Mouse (Mus musculus): ENCODE data around the gene Megf11. TPM values are rescaled to one million over a fixed set of nuclear protein-coding genes. Genes with fewer than 3 reads are reported as not detected.

Gene Megf11
- polyA plus RNA-seq, 1 experiment from 2014 or later = 1.0 TPM

DNA sequence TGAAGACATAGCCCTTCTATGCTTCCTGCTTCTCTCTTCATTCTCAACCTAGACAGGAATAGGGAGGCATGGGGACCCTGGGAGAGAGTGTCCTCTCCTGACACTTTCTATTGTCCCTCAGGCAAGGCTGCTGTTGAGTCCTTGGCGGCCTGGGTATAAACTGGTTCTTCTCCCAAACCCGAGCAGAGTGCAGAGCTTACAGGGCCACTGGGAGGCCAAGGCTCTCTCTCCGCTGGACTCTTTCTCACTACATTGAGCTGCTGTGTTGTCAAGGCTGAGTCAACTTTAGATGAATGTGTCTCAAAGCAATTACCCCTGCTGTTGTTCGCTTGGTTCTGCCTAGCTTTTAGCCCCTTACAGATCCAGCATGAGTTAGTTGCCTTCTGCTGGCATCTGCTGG lies 168.0 kb downstream of the Megf11 start:
- H3K4me3 ChIP-seq = no peak overlapping the region
- 59% methylated on average over 4 of the region's 4 CpGs for WGBS

DNA sequence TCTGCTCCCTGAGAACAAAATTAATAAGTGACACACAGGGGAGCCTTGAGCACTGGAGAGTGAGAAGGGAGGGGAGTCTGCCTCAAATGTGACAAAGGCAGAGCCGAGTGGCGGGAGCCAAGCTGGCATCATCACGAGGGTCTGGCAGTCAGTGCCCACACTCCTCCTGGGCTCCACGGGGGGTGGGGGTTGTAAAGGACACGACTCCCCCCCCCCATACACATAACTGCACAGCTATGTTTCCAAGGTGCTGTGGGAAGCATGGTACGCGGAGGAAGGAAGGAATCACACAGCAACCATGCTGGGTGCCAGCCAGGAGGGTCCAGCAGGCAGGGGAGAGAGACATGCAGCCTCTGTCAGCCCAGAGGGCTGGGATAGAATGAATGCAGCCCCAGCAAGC lies 170.2 kb downstream of the Megf11 start:
- Histone ChIP-seq H3K4me3 (no peak overlapping the region), H3K4me2 (no peak overlapping the region), H3K9me3 (no peaks in the 10 kb centered on the region), H3K9ac (no peak overlapping the region), H3K4me1 (no peaks in the 10 kb centered on the region), H3K27me3 (no peaks in the 10 kb centered on the region), H3K36me3 (no peaks in the 10 kb centered on the region), H3K27ac (no peak overlapping the region)
- 69% methylated on average over 7 of the region's 7 CpGs for WGBS
- ATAC-seq (ENCODE audit: borderline replicate concordance, extremely low read depth, low FRiP score, low TSS enrichment) = no peak

More for the DNA sequence above, 168.0 kb downstream of the Megf11 start:
- no peak for ATAC-seq (ENCODE audit: borderline replicate concordance, extremely low read depth, low FRiP score, low TSS enrichment)
- no peak overlapping the region for H3K4me2 ChIP-seq
- no peaks in the 10 kb centered on the region for H3K36me3 ChIP-seq
- H3K4me1 ChIP-seq = no peaks in the 10 kb centered on the region
- no peak overlapping the region for H3K9ac ChIP-seq
- no peaks in the 10 kb centered on the region for H3K27me3 ChIP-seq
- no peaks in the 10 kb centered on the region for H3K9me3 ChIP-seq
- H3K27ac ChIP-seq = no peak overlapping the region

DNA sequence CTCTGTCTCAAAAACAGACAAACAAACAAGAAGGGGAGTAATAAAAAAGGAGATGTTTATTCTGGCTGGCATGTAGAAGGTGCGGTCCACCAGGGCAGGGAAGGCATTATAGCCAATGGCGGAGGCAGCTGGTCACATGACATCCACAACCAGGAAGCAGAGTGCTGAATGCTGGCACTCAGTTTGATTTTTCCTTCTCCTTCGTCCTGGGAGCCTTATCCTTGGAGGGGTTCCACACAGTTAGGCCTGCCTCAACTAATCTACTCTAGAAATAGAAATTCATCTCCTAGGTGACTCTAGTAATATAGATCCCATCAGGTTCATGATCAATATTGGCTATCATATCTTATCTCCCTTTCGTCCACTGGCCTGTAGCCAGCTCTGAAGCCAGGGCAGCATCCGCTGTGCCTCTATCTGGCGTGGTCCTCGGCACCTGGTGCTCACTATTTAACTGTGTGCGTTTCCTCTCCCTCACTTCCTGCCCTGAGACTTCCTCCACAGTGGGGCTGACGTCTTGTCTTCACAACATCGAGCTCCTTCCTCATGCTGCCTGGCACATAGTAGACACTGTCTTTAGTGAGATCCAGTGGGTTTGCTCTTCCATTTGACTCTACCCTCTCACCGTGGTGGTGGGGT lies 171.8 kb downstream of the Megf11 start:
- no peaks in the 10 kb centered on the region for H3K4me1 ChIP-seq
- no peak overlapping the region for H3K9ac ChIP-seq
- no peak overlapping the region for H3K27ac ChIP-seq
- H3K27me3 ChIP-seq = no peaks in the 10 kb centered on the region
- H3K36me3 ChIP-seq = no peaks in the 10 kb centered on the region
- 57% methylated on average over 11 of the region's 11 CpGs for WGBS
- no peaks in the 10 kb centered on the region for H3K9me3 ChIP-seq
- no peak overlapping the region for H3K4me3 ChIP-seq
- no peak for ATAC-seq (ENCODE audit: borderline replicate concordance, extremely low read depth, low FRiP score, low TSS enrichment)
- no peak overlapping the region for H3K4me2 ChIP-seq

DNA sequence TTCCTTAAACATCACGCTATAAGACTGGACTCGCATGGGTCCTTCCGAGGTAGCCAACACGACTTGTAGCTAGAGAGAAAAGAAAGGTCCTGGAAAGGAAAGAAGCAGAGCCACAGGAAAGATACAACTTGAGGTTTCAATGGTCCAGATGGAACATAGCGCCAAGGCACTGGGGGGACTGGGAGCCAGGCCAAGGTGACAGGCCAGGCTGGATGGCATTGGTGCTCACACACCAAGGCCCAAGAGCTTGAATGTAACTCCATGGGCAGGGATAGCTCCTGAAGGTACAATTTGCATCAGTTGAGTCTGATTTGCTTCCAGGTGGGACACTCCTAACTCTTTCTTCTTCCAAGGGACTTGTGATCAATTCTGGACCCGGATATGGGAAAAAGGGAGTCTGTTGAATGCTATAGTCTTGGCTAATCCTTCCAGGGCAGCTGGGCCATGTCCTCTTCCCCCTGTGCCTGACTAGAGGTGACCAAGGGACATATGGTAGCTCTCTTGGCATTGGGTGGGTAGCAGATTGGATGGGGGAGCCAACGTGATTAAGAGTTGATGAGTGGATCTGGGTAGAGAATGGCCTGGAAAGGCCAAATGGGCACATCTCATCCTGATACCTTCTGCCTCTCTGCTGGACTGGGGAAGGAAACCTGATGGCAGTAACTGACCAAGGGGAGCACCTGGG lies 172.6 kb downstream of the Megf11 start:
- Histone ChIP-seq H3K9ac (no peak overlapping the region), H3K36me3 (no peaks in the 10 kb centered on the region), H3K4me1 (no peaks in the 10 kb centered on the region), H3K4me3 (no peak overlapping the region), H3K9me3 (no peaks in the 10 kb centered on the region), H3K27me3 (no peaks in the 10 kb centered on the region), H3K27ac (no peak overlapping the region), H3K4me2 (no peak overlapping the region)
- 92% methylated on average over 7 of the region's 7 CpGs for WGBS
- ATAC-seq (ENCODE audit: borderline replicate concordance, extremely low read depth, low FRiP score, low TSS enrichment) = no peak

DNA sequence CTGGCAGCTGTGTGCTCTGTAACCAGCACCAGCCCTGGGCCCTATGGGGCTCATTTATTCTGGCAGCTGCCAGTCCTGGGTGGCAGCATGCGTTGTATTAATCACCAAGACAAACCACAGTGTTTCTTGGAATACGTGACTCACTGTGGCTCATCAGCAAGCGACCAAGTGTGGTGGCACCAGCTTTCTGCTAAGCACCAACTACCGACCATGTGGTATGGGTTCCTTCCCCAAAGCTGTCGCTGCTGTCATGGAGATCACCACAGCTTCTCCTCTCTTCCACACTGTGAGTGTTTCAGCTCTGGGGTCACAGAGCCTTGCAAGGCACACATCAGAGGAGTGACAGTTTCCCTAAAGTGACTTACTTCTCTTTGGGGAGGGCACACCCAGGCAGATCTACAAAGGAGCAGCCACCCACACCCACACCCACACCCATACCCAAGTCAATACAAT lies 178.9 kb downstream of the Megf11 start:
- no peaks in the 10 kb centered on the region for H3K27me3 ChIP-seq
- H3K36me3 ChIP-seq = no peaks in the 10 kb centered on the region
- H3K4me3 ChIP-seq = no peak overlapping the region
- H3K9ac ChIP-seq = no peak overlapping the region
- H3K27ac ChIP-seq = no peak overlapping the region
- H3K4me1 ChIP-seq = no peaks in the 10 kb centered on the region; the same call in 1 of the 2 replicates
- H3K4me2 ChIP-seq = no peak overlapping the region
- 75% methylated on average over 5 of the region's 5 CpGs for WGBS
- H3K9me3 ChIP-seq = no peaks in the 10 kb centered on the region
- ATAC-seq (ENCODE audit: borderline replicate concordance, extremely low read depth, low FRiP score, low TSS enrichment) = no peak

DNA sequence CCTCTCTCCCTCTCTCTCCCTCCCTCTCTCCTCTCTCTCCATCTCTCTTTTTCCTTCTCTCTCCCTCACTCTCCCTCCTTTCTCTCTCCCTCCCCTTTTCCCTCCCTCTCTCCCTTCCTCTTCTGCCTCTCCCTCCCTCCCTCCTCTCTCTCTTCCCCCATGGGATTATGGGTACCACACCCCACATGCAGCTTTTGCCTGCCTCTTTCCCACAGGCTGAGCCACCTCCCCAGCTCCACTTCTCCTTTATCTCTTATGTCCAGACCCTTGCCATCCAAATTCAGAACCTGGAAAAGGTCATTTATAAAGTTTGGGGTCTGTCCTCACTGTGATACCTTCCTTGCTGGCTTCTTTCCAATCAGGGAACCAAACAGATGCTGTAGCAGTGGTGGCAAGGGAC lies 180.5 kb downstream of the Megf11 start:
- no peaks in the 10 kb centered on the region for H3K36me3 ChIP-seq
- no peak overlapping the region for H3K9ac ChIP-seq
- ATAC-seq (ENCODE audit: borderline replicate concordance, extremely low read depth, low FRiP score, low TSS enrichment) = no peak
- no peaks in the 10 kb centered on the region; the same call in 1 of the 2 replicates for H3K4me1 ChIP-seq
- no peak overlapping the region for H3K4me2 ChIP-seq
- no peaks in the 10 kb centered on the region for H3K27me3 ChIP-seq
- no peak overlapping the region for H3K27ac ChIP-seq
- H3K4me3 ChIP-seq = no peak overlapping the region
- H3K9me3 ChIP-seq = no peaks in the 10 kb centered on the region

DNA sequence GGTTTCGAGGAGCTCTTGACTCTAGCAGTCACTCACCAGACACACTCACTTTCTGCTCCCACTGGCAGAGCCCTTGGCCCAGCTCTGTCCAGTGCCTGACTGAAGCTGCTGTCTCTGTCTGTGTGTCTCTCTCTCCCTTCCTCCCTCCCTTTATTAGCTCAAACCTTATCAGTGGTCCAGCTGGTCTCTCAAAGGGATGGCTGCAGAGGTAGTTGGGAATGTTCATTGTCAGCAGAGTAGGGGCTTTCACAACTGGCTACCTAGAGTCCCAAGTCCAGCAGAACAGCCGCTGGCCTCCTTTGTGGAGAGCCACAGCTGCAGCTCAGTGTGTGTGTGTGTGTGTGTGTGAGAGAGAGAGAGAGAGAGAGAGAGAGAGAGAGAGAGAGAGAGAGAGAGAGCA lies 180.9 kb downstream of the Megf11 start:
- no peak overlapping the region for H3K27ac ChIP-seq
- no peaks in the 10 kb centered on the region for H3K9me3 ChIP-seq
- WGBS = 37% methylated on average over 2 of the region's 2 CpGs
- no peaks in the 10 kb centered on the region for H3K27me3 ChIP-seq
- no peaks in the 10 kb centered on the region for H3K36me3 ChIP-seq
- no peak overlapping the region for H3K4me2 ChIP-seq
- no peak overlapping the region for H3K9ac ChIP-seq
- no peak overlapping the region for H3K4me3 ChIP-seq
- no peak for ATAC-seq (ENCODE audit: borderline replicate concordance, extremely low read depth, low FRiP score, low TSS enrichment)
- H3K4me1 ChIP-seq = no peaks in the 10 kb centered on the region; the same call in 1 of the 2 replicates

DNA sequence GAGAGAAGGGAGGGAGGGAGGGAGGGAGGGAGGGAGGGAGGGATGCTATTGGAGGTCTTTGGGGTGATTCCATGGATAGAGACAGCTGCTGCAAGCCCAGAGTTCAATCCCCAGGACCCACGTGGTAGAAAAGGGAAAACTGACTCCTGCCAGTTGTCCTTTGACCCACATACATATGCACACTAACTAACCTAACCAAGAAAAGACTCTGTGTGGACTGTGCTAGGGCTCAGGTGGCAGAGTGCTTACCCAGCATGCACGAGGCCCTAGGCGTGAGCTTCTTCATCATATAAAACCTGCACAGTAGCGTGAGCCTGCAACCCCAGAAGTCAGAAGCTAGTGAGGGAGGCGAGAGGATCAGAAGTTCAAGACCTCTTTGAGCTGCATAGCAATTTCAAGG lies 182.1 kb downstream of the Megf11 start:
- Histone ChIP-seq H3K27ac (no peak overlapping the region), H3K4me3 (no peak overlapping the region), H3K4me2 (no peak overlapping the region), H3K9me3 (no peaks in the 10 kb centered on the region), H3K36me3 (no peaks in the 10 kb centered on the region), H3K27me3 (no peaks in the 10 kb centered on the region), H3K9ac (no peak overlapping the region), H3K4me1 (no peaks in the 10 kb centered on the region; the same call in 1 of the 2 replicates)
- no peak for ATAC-seq (ENCODE audit: borderline replicate concordance, extremely low read depth, low FRiP score, low TSS enrichment)
- 69% methylated on average over 5 of the region's 5 CpGs for WGBS

DNA sequence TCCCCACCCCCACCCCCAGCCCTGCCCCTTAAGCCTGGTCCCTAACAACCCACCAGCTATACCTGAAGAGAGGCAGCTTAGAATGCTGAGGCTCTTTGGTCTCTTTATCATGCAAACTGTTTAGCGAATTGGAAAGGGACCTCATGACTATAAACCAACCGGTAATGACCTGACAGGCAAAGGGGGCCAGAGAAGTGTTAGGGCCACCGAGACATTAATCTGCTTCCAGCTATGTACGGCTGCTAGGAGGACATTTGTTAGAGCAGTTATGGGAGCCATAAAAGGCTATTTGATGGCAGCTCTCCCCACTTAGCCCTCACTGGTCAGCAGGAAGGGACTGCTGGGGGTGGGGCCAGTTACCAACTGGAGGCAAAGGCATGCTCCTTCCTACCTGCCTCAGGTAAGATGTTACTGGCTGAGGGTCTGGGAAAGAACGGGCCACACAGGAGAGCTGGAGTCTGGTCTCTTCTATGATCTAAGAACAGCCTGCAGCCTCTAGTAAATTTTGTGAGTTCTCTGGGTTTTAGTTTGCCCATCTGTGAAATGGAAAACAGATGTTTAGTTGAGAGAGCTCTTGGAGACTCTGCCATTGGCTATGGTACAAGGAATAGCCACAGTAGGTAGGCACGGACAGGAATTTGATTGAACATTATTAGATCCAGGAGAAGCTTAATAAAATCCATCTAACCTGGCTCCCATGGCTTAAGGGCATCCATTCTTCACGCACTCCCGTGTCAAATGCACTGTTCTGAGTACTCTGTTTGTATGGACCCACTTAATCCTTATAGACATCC lies 183.2 kb downstream of the Megf11 start:
- 40% methylated on average over 8 of the region's 8 CpGs for WGBS
- Histone ChIP-seq H3K9ac (no peak overlapping the region), H3K36me3 (no peaks in the 10 kb centered on the region)

DNA sequence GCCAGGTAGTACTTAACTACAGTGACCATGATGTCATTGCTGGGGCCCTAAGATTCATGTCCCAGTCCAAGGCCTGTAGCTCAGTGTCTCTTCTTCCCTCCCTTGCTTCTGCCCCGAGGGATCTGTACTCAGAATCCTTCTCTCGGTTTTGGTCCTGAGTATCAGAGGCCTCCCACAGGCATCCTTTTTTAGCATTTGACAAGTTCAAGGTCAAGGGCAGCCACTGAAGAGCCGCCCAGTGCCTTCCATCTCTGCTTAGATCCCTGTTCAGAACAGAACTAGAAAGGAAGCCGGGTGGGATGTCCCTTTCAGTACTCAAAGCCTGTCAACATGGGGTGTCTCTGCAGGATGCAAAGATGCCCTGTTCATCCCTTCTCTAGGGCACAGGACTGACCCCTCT lies 185.0 kb downstream of the Megf11 start:
- 38% methylated on average over 4 of the region's 4 CpGs for WGBS
- Histone ChIP-seq H3K27me3 (no peaks in the 10 kb centered on the region), H3K4me1 (no peaks in the 10 kb centered on the region; the same call in 1 of the 2 replicates), H3K36me3 (no peaks in the 10 kb centered on the region), H3K9me3 (no peaks in the 10 kb centered on the region), H3K9ac (no peak overlapping the region), H3K4me3 (no peak overlapping the region), H3K4me2 (no peak overlapping the region), H3K27ac (no peak overlapping the region)
- no peak for ATAC-seq (ENCODE audit: borderline replicate concordance, extremely low read depth, low FRiP score, low TSS enrichment)

More for the DNA sequence above, 183.2 kb downstream of the Megf11 start:
- no peak for ATAC-seq (ENCODE audit: borderline replicate concordance, extremely low read depth, low FRiP score, low TSS enrichment)
- H3K9me3 ChIP-seq = no peaks in the 10 kb centered on the region
- no peaks in the 10 kb centered on the region for H3K27me3 ChIP-seq
- H3K27ac ChIP-seq = no peak overlapping the region
- no peak overlapping the region for H3K4me3 ChIP-seq
- no peaks in the 10 kb centered on the region; the same call in 1 of the 2 replicates for H3K4me1 ChIP-seq
- H3K4me2 ChIP-seq = no peak overlapping the region

DNA sequence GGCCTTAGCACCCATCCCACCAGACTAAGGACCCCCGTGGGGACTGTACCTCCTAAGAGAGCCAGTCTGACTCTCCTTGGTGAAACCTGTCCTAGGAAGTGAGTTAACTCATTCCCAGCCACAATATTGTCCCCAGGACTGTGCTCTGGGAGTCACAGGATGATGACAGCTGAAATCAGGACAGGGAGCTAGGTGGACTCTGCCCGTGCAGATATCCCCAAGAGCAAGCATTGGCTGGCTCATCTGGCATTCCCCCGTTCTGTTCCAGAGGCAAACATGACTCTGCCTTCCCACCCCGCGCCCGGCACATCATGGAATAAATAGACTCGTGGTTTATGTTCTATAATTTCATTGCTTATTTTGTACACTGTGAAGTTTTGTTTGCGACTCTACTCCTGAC lies 185.7 kb downstream of the Megf11 start:
- no peaks in the 10 kb centered on the region; the same call in 1 of the 2 replicates for H3K4me1 ChIP-seq
- no peaks in the 10 kb centered on the region for H3K27me3 ChIP-seq
- no peaks in the 10 kb centered on the region for H3K9me3 ChIP-seq
- H3K36me3 ChIP-seq = no peaks in the 10 kb centered on the region
- no peak overlapping the region for H3K4me3 ChIP-seq
- no peak overlapping the region for H3K9ac ChIP-seq
- WGBS = 76% methylated on average over 8 of the region's 8 CpGs
- H3K4me2 ChIP-seq = no peak overlapping the region
- no peak overlapping the region for H3K27ac ChIP-seq
- ATAC-seq (ENCODE audit: borderline replicate concordance, extremely low read depth, low FRiP score, low TSS enrichment) = no peak

DNA sequence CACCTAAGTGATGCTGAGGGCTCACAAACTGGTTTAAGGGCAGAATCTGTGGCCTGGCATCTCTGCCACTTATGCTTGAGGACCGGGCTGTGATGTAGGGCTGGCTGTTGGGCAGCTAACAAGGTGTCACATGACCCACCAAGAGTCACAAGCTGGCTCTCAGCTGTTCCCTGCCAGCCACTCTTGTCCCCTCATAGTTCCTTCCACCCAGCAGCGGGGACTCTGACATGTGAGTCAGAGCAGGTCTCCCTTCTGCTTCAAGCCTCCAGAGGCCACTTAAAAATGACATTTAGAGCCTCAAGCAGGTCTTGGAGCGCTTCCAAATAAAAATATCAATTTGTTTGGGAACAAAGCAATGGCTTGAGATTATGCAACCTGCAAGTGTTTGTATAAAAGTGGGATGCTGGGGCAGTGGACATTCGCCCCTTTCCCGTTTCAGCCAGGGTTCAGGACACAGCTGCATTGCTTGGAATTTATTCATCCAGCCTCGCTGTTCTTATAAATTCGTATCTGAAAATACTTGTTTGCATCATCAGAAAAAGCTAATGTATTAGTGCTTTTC lies 187.3 kb downstream of the Megf11 start:
- Histone ChIP-seq H3K9me3 (no peaks in the 10 kb centered on the region), H3K4me3 (no peak overlapping the region), H3K4me2 (no peak overlapping the region), H3K4me1 (no peaks in the 10 kb centered on the region), H3K36me3 (no peaks in the 10 kb centered on the region), H3K27ac (no peak overlapping the region), H3K9ac (no peak overlapping the region), H3K27me3 (no peaks in the 10 kb centered on the region)
- 47% methylated on average over 7 of the region's 7 CpGs for WGBS
- ATAC-seq (ENCODE audit: borderline replicate concordance, extremely low read depth, low FRiP score, low TSS enrichment) = no peak
